Mouse (Mus musculus) E14TG2a.4 (cell line): ENCODE measurements at regions not wholly inside any gene's neighbourhood (a gene's known extent, or its start where the extent isn't known, plus 50 kb on each side); places are given as distances from the start of the nearest gene placed in this dataset.

Experiments used
- CTCF ChIP-seq: conservative IDR thresholded peaks from 2 replicates; pipeline ENCODE4 v1.5.1; 2014; ENCODE audit warnings: low read length
- NANOG ChIP-seq: IDR thresholded peaks from 2 replicates; pipeline ENCODE4 v1.6.1; 2014; ENCODE audit warnings: borderline replicate concordance, low read length, mixed read lengths
- POU5F1 ChIP-seq: IDR thresholded peaks from 2 replicates; pipeline ENCODE4 v1.6.1; 2014; ENCODE audit warnings: low read length, borderline replicate concordance

DNA sequence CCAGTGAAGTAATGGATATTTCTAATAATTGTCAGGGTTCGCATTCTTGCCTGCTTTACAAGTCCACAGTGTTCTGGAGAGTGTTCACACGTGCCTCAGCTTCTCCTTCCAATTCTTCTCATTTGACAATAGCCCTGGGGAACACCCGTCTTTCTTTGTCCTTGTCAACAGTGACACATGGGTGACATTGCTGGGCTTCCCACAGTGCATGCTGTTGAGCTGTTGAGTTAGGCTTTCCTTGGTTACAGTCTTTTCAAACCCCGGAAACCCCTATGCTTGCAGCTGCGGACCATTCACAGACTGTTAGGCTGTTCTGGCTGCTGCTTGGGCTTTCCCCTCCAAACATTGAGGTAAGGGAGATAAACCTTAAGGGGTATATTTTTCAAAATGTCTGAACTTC is 450.0 kb downstream of the Fgf9 start:
- no peak for TF ChIP-seq CTCF
- TF ChIP-seq NANOG = no peak
- no peak for TF ChIP-seq POU5F1
